Mouse (Mus musculus): Measurements from ENCODE around the gene Catsper2.

GRCm38 (mm10) chr2:121357494-121357893, 56.1 kb downstream of the Catsper2 start, which contains the start of gene Ckmt1:
- TF ChIP-seq CTCF (IDR thresholded peaks at IDR 0.05; ENCODE audit: borderline replicate concordance, insufficient read depth, low read length) (no peak), POLR2A (IDR thresholded peaks at IDR 0.05; ENCODE audit: low read depth, low read length) (no peak)
